Mouse (Mus musculus) erythroblast, embryonic 14.5 days (primary cell): ENCODE data around the gene Btn2a2. TPM values are rescaled to one million over a fixed set of nuclear protein-coding genes. Genes with fewer than 3 reads are reported as not detected.

Experiments used
- H3K27me3 ChIP-seq: 2 replicates; pipeline ENCODE4 v1.6.1; 2012; ENCODE audit warnings: inconsistent platforms; ENCODE audit not compliant: control insufficient read depth
- H3K36me3 ChIP-seq: 2 replicates; pipeline ENCODE4 v1.6.1; 2012; ENCODE audit warnings: mild to moderate bottlenecking, inconsistent platforms; ENCODE audit not compliant: control insufficient read depth
- H3K4me1 ChIP-seq: 2 replicates; pipeline ENCODE4 v1.6.1; 2012; ENCODE audit warnings: inconsistent platforms; ENCODE audit not compliant: control insufficient read depth
- H3K4me3 ChIP-seq: replicated peaks from 2 replicates; pipeline ENCODE3; 2012; ENCODE audit warnings: moderate library complexity, mild to moderate bottlenecking, inconsistent platforms
- H3K9me3 ChIP-seq: 2 replicates; pipeline ENCODE4 v1.6.1; 2012; ENCODE audit warnings: low read length, inconsistent platforms, mixed read lengths; ENCODE audit not compliant: control insufficient read depth
- GATA1 ChIP-seq: IDR thresholded peaks from 2 replicates; pipeline ENCODE4 v1.6.1; 2012; ENCODE audit warnings: low read length, inconsistent platforms, mixed read lengths
- TAL1 ChIP-seq: IDR thresholded peaks from 3 replicates; pipeline ENCODE4 v1.6.1; 2012; ENCODE audit warnings: low read length, inconsistent platforms, mixed read lengths
- polyA plus RNA-seq: library from polyadenylated mRNA; stranded (reverse); fragments of >175 nt; gene quantifications from 2 replicates; pipeline ENCODE4 v1.2.3, GENCODE M21; 2012

Btn2a2 gene
- polyA plus RNA-seq, 1 experiment, result not detected

DNA sequence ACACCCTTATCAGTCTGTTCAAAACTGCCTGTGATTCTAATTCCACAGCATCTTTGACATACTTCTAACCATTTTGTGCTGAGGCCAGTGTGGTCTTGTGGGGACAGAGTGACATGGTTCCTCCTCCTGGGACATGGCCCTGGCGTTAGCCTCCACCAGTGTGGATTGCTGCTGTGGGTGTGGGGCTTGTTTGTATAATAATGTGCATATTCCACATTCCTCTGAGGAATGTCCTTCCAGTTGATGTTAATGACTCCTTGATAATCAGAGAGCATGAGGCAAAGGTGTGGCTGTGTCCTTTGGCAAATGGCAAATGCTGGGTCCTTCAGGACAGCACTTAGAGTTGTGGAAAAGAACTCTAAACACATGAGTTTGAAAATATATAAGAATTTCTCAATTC, 24.9 kb upstream of the Btn2a2 start:
- no peaks in the 10 kb centered on the region for H3K9me3 ChIP-seq
- peaks cover 23% of the 10 kb centered on the region for H3K4me1 ChIP-seq
- H3K4me3 ChIP-seq, result no peak overlapping the region
- H3K27me3 ChIP-seq, result no peaks in the 10 kb centered on the region
- TF ChIP-seq TAL1 (no peak), GATA1 (no peak)
- no peaks in the 10 kb centered on the region for H3K36me3 ChIP-seq

DNA sequence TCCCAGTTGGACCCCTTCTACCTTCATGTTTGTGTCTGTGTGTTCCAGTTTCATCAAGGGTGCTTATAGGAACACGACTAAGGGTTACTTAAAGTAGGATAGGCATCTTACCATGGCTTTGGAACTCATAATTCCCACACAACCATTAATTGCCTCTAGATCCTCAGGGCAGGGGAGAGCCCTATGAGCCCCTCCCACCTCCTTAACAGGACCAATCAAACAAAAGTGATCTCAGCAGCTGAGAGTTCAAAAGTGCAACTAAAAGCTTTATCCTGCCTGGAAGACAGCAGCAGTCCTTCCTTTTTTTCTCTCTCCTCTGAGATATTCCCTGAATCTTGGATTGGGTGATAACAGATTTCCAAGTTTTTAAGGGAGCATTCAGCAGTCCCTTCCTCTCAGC, 21.5 kb upstream of the Btn2a2 start:
- TF ChIP-seq TAL1 (no peak), GATA1 (no peak)
- Histone ChIP-seq H3K9me3 (no peaks in the 10 kb centered on the region), H3K36me3 (no peaks in the 10 kb centered on the region), H3K4me3 (no peak overlapping the region), H3K27me3 (no peaks in the 10 kb centered on the region), H3K4me1 (peaks cover 36% of the 10 kb centered on the region)

DNA sequence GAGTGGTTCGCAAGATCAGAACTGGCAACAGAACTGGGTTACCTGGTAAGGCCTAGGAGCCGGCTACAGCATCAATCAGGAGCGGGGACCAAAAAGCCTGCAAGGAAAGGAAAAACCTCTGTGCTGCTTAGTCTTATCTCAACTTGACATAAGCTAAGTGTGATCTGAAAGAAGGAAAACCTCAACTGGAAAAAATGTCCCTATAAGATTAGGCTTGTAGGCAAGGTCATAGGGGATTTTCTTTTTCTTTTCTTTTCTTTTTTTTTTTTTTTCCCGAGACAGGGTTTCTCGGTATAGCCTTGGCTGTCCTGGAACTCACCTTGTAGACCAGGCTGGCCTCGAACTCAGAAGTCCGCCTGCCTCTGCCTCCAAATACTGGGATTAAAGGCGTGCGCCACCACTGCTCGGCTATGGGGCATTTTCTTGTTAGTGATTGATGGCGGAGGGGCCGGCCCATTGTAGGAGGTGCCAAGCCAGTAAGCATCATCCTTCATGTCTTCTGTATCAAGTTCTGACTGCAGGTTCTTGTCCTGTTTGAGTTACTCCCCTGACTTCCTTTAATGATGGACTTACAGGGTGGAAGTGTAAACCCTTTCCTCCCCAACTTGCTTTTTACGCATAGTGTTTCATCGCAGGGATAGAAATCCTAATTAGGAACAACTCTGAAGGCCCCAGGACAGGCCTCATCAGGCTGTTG, 18.3 kb upstream of the Btn2a2 start:
- H3K9me3 ChIP-seq, result no peaks in the 10 kb centered on the region
- H3K27me3 ChIP-seq, result no peaks in the 10 kb centered on the region
- TF ChIP-seq GATA1 (no peak), TAL1 (no peak)
- peak overlapping the region; percentile 66 for H3K4me3 ChIP-seq
- H3K36me3 ChIP-seq, result no peaks in the 10 kb centered on the region
- peaks cover 55% of the 10 kb centered on the region for H3K4me1 ChIP-seq

DNA sequence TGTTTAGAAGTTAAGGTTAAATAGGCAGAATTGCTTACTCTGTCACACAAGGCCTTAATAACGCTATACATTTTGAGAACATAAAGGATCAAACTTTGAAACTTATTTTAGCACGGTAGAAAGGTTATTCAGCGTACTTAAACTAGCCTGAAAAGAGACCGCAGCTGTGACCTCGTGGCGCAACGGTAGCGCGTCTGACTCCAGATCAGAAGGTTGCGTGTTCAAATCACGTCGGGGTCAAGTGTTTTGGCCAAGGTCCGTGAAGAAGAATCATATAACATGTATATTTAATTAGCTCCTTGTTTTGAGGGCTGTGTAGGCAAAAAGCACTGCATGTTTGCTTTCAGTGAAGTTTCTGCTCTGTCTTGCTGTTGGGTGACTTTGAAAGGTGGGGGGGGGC, 17.7 kb upstream of the Btn2a2 start:
- no peaks in the 10 kb centered on the region for H3K9me3 ChIP-seq
- no peaks in the 10 kb centered on the region for H3K36me3 ChIP-seq
- TF ChIP-seq GATA1 (no peak), TAL1 (no peak)
- peak overlapping the region; percentile 66 for H3K4me3 ChIP-seq
- peaks cover 55% of the 10 kb centered on the region for H3K4me1 ChIP-seq
- no peaks in the 10 kb centered on the region for H3K27me3 ChIP-seq

DNA sequence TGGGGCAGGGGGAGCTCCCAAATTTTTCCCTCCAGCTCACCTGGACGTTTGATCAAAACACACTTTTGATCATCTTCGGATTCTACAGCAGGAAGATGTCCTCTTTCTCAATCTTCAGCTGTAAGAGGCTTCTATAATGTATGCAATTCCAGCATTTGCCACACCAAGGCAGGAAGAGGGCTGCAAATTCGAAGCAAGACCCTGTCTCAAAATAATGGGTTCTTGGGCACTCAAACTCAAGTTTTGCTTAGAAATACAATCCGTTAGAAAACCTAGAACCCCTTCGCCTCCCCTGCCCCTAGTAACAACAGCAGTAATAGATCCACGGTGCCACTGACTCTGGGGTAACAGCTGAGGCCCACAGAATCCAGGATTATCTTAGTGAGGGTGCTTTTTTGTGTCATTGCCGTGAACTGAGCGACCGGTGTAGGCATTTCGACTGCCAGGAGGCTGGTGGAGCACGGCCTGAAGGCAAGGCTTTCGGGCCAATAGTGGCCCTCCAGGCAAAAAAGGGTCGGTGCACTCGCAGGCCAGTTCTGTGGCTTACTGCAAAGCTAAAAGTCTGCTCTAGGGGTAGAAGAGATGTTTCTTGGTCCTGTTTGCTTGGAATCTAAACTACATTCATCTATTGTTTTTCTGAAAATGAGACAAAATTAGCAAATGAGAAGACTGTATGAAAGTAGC, 17.1 kb upstream of the Btn2a2 start:
- Histone ChIP-seq H3K4me3 (peak overlapping the region; percentile 66), H3K27me3 (no peaks in the 10 kb centered on the region), H3K4me1 (peaks cover 60% of the 10 kb centered on the region), H3K9me3 (no peaks in the 10 kb centered on the region), H3K36me3 (no peaks in the 10 kb centered on the region)
- TF ChIP-seq GATA1, result no peak
- TF ChIP-seq TAL1, result no peak

DNA sequence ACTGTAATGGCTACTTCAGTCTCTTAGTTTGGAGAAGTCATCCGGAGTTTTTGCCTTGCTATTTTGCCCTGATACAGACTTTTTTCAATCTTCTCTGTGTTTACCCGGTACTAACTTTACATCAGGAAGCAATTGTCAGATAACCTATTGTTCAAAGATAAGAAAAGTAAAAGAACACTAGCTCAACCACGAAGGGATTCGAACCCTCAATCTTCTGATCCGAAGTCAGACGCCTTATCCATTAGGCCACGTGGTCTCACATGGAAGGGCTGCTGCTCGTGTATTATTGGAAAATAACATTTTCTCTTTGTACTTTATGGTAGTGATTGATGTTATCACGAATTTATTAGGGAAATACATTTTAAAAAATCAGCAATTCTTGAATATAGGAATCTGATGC, 15.1 kb upstream of the Btn2a2 start:
- TF ChIP-seq GATA1 (no peak), TAL1 (no peak)
- Histone ChIP-seq H3K4me3 (peak overlapping the region; percentile 29), H3K27me3 (no peaks in the 10 kb centered on the region), H3K9me3 (no peaks in the 10 kb centered on the region), H3K4me1 (peaks cover 74% of the 10 kb centered on the region), H3K36me3 (no peaks in the 10 kb centered on the region)

DNA sequence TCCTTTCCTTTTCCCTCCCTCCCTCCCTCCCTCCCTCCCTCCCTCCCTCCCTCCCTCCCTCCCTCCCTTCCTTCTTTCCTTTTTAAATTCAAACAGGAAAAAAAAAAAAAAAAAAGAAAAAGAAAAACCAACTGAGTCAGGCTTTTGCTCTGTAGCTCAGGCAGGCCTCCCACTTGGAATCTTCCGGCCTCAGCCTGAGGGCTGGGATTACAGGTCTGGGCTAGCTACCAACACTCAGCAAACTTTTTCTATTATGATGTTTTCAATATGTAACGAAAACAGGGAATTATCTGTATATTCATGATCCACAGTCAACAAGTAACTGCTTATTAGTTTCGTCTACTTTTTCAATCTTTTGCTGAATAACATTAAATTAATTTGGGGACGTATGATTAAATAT, 14.3 kb upstream of the Btn2a2 start:
- H3K27me3 ChIP-seq, result no peaks in the 10 kb centered on the region
- no peak overlapping the region for H3K4me3 ChIP-seq
- peaks cover 83% of the 10 kb centered on the region for H3K4me1 ChIP-seq
- H3K36me3 ChIP-seq, result no peaks in the 10 kb centered on the region
- no peaks in the 10 kb centered on the region for H3K9me3 ChIP-seq
- TF ChIP-seq GATA1 (no peak), TAL1 (no peak)

DNA sequence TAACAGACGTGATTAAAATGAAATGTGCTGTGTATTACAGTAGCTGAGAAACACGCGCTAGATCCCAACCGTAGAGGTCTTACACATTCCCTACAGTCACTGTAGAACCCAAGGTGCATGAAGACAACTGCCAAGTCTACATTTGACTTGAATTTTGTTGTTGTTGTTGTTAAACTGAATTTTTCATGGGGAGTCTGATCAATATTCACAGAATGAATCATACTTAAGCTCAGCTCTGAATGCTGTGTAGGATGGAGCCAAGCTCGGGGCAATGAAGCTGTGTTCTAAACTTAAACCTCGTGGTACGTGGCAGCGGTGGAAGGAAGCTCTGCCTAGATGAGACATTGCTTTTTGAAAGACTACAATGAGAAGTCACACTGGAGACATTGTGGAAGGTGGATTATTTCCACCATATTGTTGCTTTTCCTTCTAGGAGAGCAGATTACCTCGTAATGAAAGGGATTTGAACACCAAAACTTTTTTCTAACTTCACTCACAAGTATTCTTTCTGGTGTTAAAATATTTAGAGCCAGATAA, 13.4 kb upstream of the Btn2a2 start:
- no peaks in the 10 kb centered on the region for H3K36me3 ChIP-seq
- H3K27me3 ChIP-seq, result no peaks in the 10 kb centered on the region
- H3K4me1 ChIP-seq, result peaks cover 85% of the 10 kb centered on the region
- H3K4me3 ChIP-seq, result peak overlapping the region; percentile 66
- TF ChIP-seq GATA1 (no peak), TAL1 (no peak)
- no peaks in the 10 kb centered on the region for H3K9me3 ChIP-seq

DNA sequence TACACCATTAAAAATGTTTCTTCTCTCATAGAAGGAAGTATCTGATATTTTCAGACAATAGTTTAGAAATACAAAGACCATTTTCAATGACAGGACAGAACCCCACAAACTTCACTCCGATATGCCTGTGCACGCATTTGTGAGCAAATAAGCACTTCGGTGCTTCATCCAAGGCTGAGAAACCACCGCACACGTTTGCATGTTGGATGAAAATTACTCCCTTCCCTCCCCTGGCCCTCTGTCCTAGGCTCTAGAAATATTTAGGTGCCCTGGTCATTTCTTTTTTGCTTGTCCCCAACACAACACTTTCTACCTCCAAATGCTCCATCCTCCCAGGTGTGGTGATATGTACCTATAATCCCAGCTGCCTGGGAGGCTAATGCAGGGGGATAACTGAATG, 12.9 kb upstream of the Btn2a2 start:
- no peaks in the 10 kb centered on the region for H3K9me3 ChIP-seq
- H3K4me1 ChIP-seq, result peaks cover 80% of the 10 kb centered on the region
- no peak for TF ChIP-seq TAL1
- no peak for TF ChIP-seq GATA1
- H3K36me3 ChIP-seq, result no peaks in the 10 kb centered on the region
- H3K4me3 ChIP-seq, result peak overlapping the region; percentile 66
- no peaks in the 10 kb centered on the region for H3K27me3 ChIP-seq
